35 mouse cellular contexts compared by ENCODE assay signal in genomic region chr9:110985951-110986350, GRCm38 (mm10). TPM values are rescaled to one million over a fixed set of nuclear protein-coding genes. Genes with fewer than 3 reads are reported as not detected.
DNase-seq lines count a peak whose midpoint lies in the region; ATAC-seq and TF ChIP-seq lines count a peak whose summit lies in the region.
"Had no signal": no experiment of that assay in that cellular context is flagged by ENCODE, and none has a peak within 500 bp of the region (broad histone marks: within the 10 kb centered on the region; RNA-seq: fewer than 3 reads in every experiment).

No protein-coding gene starts in this region.

- H3K4me3 ChIP-seq in intestine, postnatal 0 days (ENCODE audit: low read depth, low read length) = no peak overlapping the region
- no peak overlapping the region for H3K4me3 ChIP-seq in intestine, embryonic 16.5 days (ENCODE audit: low read length)
- no peak overlapping the region for H3K4me3 ChIP-seq in lung, adult 2 months (replicated peaks; ENCODE audit: extremely low read depth, low read depth, low read length)
- no peak overlapping the region for H3K4me3 ChIP-seq in bone marrow macrophage, adult 2 months (ENCODE audit: insufficient read depth, low read length)
- H3K4me3 ChIP-seq: erythroblast, embryonic 14.5 days; heart, embryonic 15.5 days; kidney, embryonic 15.5 days; left cerebral cortex, adult 2 months; limb, embryonic 12.5 days; liver, embryonic 15.5 days; midbrain, embryonic 12.5 days; myocyte; neural tube, embryonic 13.5 days; stomach, embryonic 15.5 days had no signal

- H3K9me3 ChIP-seq in intestine, postnatal 0 days (ENCODE audit: control insufficient read depth) = no peaks in the 10 kb centered on the region
- H3K9me3 ChIP-seq in intestine, embryonic 16.5 days (ENCODE audit: control insufficient read depth, low read length) = no peaks in the 10 kb centered on the region
- H3K9me3 ChIP-seq: heart, embryonic 15.5 days; kidney, embryonic 15.5 days; limb, embryonic 12.5 days; liver, embryonic 15.5 days; midbrain, embryonic 12.5 days; neural tube, embryonic 13.5 days; stomach, embryonic 15.5 days had no signal

- no peak overlapping the region for H3K4me2 ChIP-seq in intestine, postnatal 0 days (replicated peaks; ENCODE audit: low read depth)
- no peak overlapping the region for H3K4me2 ChIP-seq in intestine, embryonic 16.5 days (ENCODE audit: low read depth, low read length)
- H3K4me2 ChIP-seq: heart, embryonic 15.5 days; hindbrain, embryonic 14.5 days; kidney, embryonic 15.5 days; limb, embryonic 12.5 days; liver, embryonic 15.5 days; midbrain, embryonic 12.5 days; neural tube, embryonic 13.5 days; stomach, embryonic 15.5 days had no signal

- DNase-seq in lung, postnatal 10 days = peak; percentile 33
- DNase-seq in lung, adult 2 months = no peak
- DNase-seq in splenic B cell, adult 2 months (ENCODE audit: low read depth, low spot score) = peak; percentile 25
- DNase-seq in yolk sac, embryonic 10.5 days (ENCODE audit: low spot score) = no peak
- DNase-seq: adrenal gland, postnatal 25 days; cerebellum, adult 18-20 months; cerebellum, postnatal 10 days; forebrain, postnatal 0 days; heart, postnatal 4 days; kidney, adult 18-20 months; kidney, postnatal 25 days; retina, postnatal 1 day; right cerebral cortex, postnatal 14 days; thymus, postnatal 25 days had no signal

- no peak for TF ChIP-seq CTCF in intestine, postnatal 0 days (IDR thresholded peaks at IDR 0.05; ENCODE audit: low read depth)
- TF ChIP-seq CTCF in lung, adult 2 months (IDR thresholded peaks at IDR 0.05; ENCODE audit: insufficient read depth, low read length) = no peak
- TF ChIP-seq CTCF in bone marrow macrophage, adult 2 months (IDR thresholded peaks at IDR 0.05; ENCODE audit: low read depth, low read length) = no peak

- no peaks in the 10 kb centered on the region for H3K36me3 ChIP-seq in intestine, postnatal 0 days (ENCODE audit: control insufficient read depth, insufficient read depth)
- H3K36me3 ChIP-seq in intestine, embryonic 16.5 days (ENCODE audit: control insufficient read depth, insufficient read depth, low read length) = no peaks in the 10 kb centered on the region
- no peaks in the 10 kb centered on the region for H3K36me3 ChIP-seq in splenic B cell, adult 2 months (ENCODE audit: control insufficient read depth, insufficient read depth, low read length, poor library complexity, severe bottlenecking)
- H3K36me3 ChIP-seq: heart, embryonic 15.5 days; kidney, embryonic 15.5 days; limb, embryonic 12.5 days; midbrain, embryonic 12.5 days; neural tube, embryonic 13.5 days; stomach, embryonic 15.5 days had no signal

- TF ChIP-seq POLR2A in lung, adult 2 months (IDR thresholded peaks at IDR 0.05; ENCODE audit: borderline replicate concordance, extremely low read depth, low read depth, low read length) = no peak
- no peak for TF ChIP-seq POLR2A in bone marrow macrophage, adult 2 months (IDR thresholded peaks at IDR 0.05; ENCODE audit: borderline replicate concordance, low read depth, low read length)

- no peak overlapping the region for H3K27ac ChIP-seq in intestine, postnatal 0 days (ENCODE audit: low read depth, low read length)
- H3K27ac ChIP-seq in intestine, embryonic 16.5 days (ENCODE audit: low read length) = no peak overlapping the region
- H3K27ac ChIP-seq in bone marrow macrophage, adult 2 months (ENCODE audit: insufficient read depth, low read depth, low read length) = peak overlapping the region; percentile 40; the same call in 1 of the 2 replicates
- H3K27ac ChIP-seq: heart, embryonic 15.5 days; hindbrain, embryonic 14.5 days; kidney, embryonic 15.5 days; left cerebral cortex, adult 2 months; limb, embryonic 12.5 days; liver, embryonic 15.5 days; midbrain, embryonic 12.5 days; neural tube, embryonic 13.5 days; stomach, embryonic 15.5 days had no signal

- H3K27me3 ChIP-seq in intestine, postnatal 0 days (replicated peaks; ENCODE audit: control insufficient read depth, insufficient read depth, low read length) = no peaks in the 10 kb centered on the region
- no peaks in the 10 kb centered on the region for H3K27me3 ChIP-seq in intestine, embryonic 16.5 days (replicated peaks; ENCODE audit: control insufficient read depth, insufficient read depth, low read length)
- H3K27me3 ChIP-seq in splenic B cell, adult 2 months (ENCODE audit: control insufficient read depth, insufficient read depth, low read length, poor library complexity, severe bottlenecking) = no peaks in the 10 kb centered on the region
- H3K27me3 ChIP-seq: heart, embryonic 15.5 days; kidney, embryonic 15.5 days; limb, embryonic 12.5 days; liver, embryonic 15.5 days; midbrain, embryonic 12.5 days; neural tube, embryonic 13.5 days; stomach, embryonic 15.5 days had no signal

- 82% methylated on average over 8 of the region's 8 CpGs for WGBS in intestine, postnatal 0 days
- WGBS in intestine, embryonic 16.5 days = 91% methylated on average over 8 of the region's 8 CpGs
- 71% methylated on average over 8 of the region's 8 CpGs for WGBS in lung, adult 2 months

- ATAC-seq in intestine, postnatal 0 days = 0 out of 2 replicates have a peak, but pooled peaks have one; percentile 8
- no peak for ATAC-seq in intestine, embryonic 16.5 days
- ATAC-seq: CD4-positive, CD25-positive, alpha-beta regulatory T cell, adult 4 months; forebrain, postnatal 0 days had no signal

- H3K9ac ChIP-seq in intestine, postnatal 0 days (ENCODE audit: low read depth, low read length) = no peak overlapping the region
- H3K9ac ChIP-seq in intestine, embryonic 16.5 days (ENCODE audit: low read depth, low read length) = no peak overlapping the region
- H3K9ac ChIP-seq: forebrain, postnatal 0 days; heart, embryonic 15.5 days; hindbrain, embryonic 14.5 days; kidney, embryonic 15.5 days; limb, embryonic 12.5 days; liver, embryonic 15.5 days; midbrain, embryonic 12.5 days; neural tube, embryonic 13.5 days; stomach, embryonic 15.5 days had no signal

- no peaks in the 10 kb centered on the region for H3K4me1 ChIP-seq in intestine, postnatal 0 days (replicated peaks; ENCODE audit: control insufficient read depth, insufficient read depth, low read length)
- H3K4me1 ChIP-seq in intestine, embryonic 16.5 days (ENCODE audit: control insufficient read depth, insufficient read depth, low read length) = peaks cover 8% of the 10 kb centered on the region
- 0 out of 2 replicates have a peak, but pooled peaks cover 2% of the 10 kb centered on the region for H3K4me1 ChIP-seq in lung, adult 2 months (ENCODE audit: control insufficient read depth, insufficient read depth, low read length)
- H3K4me1 ChIP-seq in bone marrow macrophage, adult 2 months (ENCODE audit: control insufficient read depth, insufficient read depth, low read length) = peaks cover 11% of the 10 kb centered on the region
- H3K4me1 ChIP-seq: kidney, embryonic 15.5 days; limb, embryonic 12.5 days; midbrain, embryonic 12.5 days; neural tube, embryonic 13.5 days; stomach, embryonic 15.5 days had no signal

RNA-seq across cellular contexts. Expression of gene Rtp3, which starts 4.4 kb away (rescaled TPM):
- 0.10 and 0.17 TPM in 2 replicates for polyA plus RNA-seq in intestine, postnatal 0 days (2015; fragmentation: Nextera tagmentation; extraction: Ambion mirVana)
- 0.18 and 0.55 TPM in 2 replicates for polyA plus RNA-seq in intestine, embryonic 16.5 days (2015; fragmentation: Nextera tagmentation; extraction: Ambion mirVana)
- polyA plus RNA-seq in lung, adult 2 months (2012; rRNA removed) = 26.7 and 29.0 TPM in 2 replicates
- polyA plus RNA-seq in bone marrow macrophage, adult 2 months (2012; ENCODE audit: insufficient read depth, insufficient read length, missing spikeins) = not detected in 2 replicates
- polyA plus RNA-seq: CD4-positive, CD25-positive, alpha-beta regulatory T cell, adult 4 months; erythroblast, embryonic 14.5 days; forebrain, embryonic 11.5 days; forebrain, postnatal 0 days; hindbrain, embryonic 14.5 days; limb, embryonic 12.5 days; midbrain, embryonic 12.5 days; midbrain, postnatal 0 days; myocyte; neural tube, embryonic 13.5 days had no signal

RNA-seq across cellular contexts. Expression of gene Ltf, which starts 33.1 kb away (rescaled TPM):
- 8.3 and 14.1 TPM in 2 replicates for polyA plus RNA-seq in intestine, postnatal 0 days (2015; fragmentation: Nextera tagmentation; extraction: Ambion mirVana)
- polyA plus RNA-seq in intestine, embryonic 16.5 days (2015; fragmentation: Nextera tagmentation; extraction: Ambion mirVana) = 3.2 and 3.4 TPM in 2 replicates
- 8.1 and 20.3 TPM in 2 replicates for polyA plus RNA-seq in lung, adult 2 months (2012; rRNA removed)
- polyA plus RNA-seq in bone marrow macrophage, adult 2 months (2012; ENCODE audit: insufficient read depth, insufficient read length, missing spikeins) = 2.7 and 3.6 TPM in 2 replicates
- polyA plus RNA-seq: cortical plate, adult 2 months; erythroblast, embryonic 14.5 days; myocyte had no signal

RNA-seq across cellular contexts. Expression of gene Lrrc2, which starts 34.6 kb away (rescaled TPM):
- polyA plus RNA-seq in intestine, postnatal 0 days (2015; fragmentation: Nextera tagmentation; extraction: Ambion mirVana) = 0.23 and 0.46 TPM in 2 replicates
- polyA plus RNA-seq in intestine, embryonic 16.5 days (2015; fragmentation: Nextera tagmentation; extraction: Ambion mirVana) = 0.06 and 0.16 TPM in 2 replicates
- 0.38 and 0.84 TPM in 2 replicates for polyA plus RNA-seq in lung, adult 2 months (2012; rRNA removed)
- 0.15 TPM in 1 of 2 replicates, not detected in the other for polyA plus RNA-seq in bone marrow macrophage, adult 2 months (2012; ENCODE audit: insufficient read depth, insufficient read length, missing spikeins)
- polyA plus RNA-seq: erythroblast, embryonic 14.5 days; midbrain, embryonic 12.5 days; small intestine, adult 2 months; stomach, embryonic 15.5 days had no signal

RNA-seq across cellular contexts. Expression of gene Tdgf1, which starts 40.0 kb away (rescaled TPM):
- 0.08 TPM in 1 of 2 replicates, not detected in the other for polyA plus RNA-seq in intestine, postnatal 0 days (2015; fragmentation: Nextera tagmentation; extraction: Ambion mirVana)
- not detected in 2 replicates for polyA plus RNA-seq in intestine, embryonic 16.5 days (2015; fragmentation: Nextera tagmentation; extraction: Ambion mirVana)
- polyA plus RNA-seq in lung, adult 2 months (2012; rRNA removed) = 0.88 and 1.0 TPM in 2 replicates
- not detected in 2 replicates for polyA plus RNA-seq in bone marrow macrophage, adult 2 months (2012; ENCODE audit: insufficient read depth, insufficient read length, missing spikeins)
- polyA plus RNA-seq: brain, embryonic 14.5 days; erythroblast, embryonic 14.5 days; forebrain, embryonic 11.5 days; heart, embryonic 15.5 days; kidney, embryonic 15.5 days; limb, embryonic 12.5 days; liver, embryonic 15.5 days; lung, embryonic 16.5 days; midbrain, embryonic 12.5 days; midbrain, postnatal 0 days; myocyte; small intestine, adult 2 months; stomach, embryonic 15.5 days had no signal

Comparison
In these comparisons a context has a peak if more than half of its experiments do, and no peak if none do; other contexts are left out.
1. DNase-seq: peak in lung, postnatal 10 days (single experiment) and splenic B cell, adult 2 months (single experiment); none in lung, adult 2 months (single experiment) and yolk sac, embryonic 10.5 days (single experiment).
2. RNA of gene Rtp3, which starts 4.4 kb away (polyA plus RNA-seq): 26.7 to 29.0 TPM in lung, adult 2 months; 0.18 to 0.55 TPM in intestine, embryonic 16.5 days, 0.10 to 0.17 TPM in intestine, postnatal 0 days and not detected in bone marrow macrophage, adult 2 months; every median in the first group is over 10 times any median in the second.